Mouse (Mus musculus): Measurements from ENCODE around the gene Taar2. TPM values are rescaled to one million over a fixed set of nuclear protein-coding genes. Genes with fewer than 3 reads are reported as not detected.

Taar2 gene
- total RNA-seq (2021), result not detected

GRCm38 (mm10) chr10:23938312-23938711 lies at the start of gene Taar2:
Gene Taar2, plus strand, starts transcription at chr10:23938572.
- DNase-seq, result no peak
- intact Hi-C loops (cut with DNase I), result no loop called here

GRCm38 (mm10) chr10:23892987-23893386 lies 45.4 kb upstream of the Taar2 start:
- intact Hi-C loops (cut with DNase I), result no loop called here
- DNase-seq, result no peak

DNA sequence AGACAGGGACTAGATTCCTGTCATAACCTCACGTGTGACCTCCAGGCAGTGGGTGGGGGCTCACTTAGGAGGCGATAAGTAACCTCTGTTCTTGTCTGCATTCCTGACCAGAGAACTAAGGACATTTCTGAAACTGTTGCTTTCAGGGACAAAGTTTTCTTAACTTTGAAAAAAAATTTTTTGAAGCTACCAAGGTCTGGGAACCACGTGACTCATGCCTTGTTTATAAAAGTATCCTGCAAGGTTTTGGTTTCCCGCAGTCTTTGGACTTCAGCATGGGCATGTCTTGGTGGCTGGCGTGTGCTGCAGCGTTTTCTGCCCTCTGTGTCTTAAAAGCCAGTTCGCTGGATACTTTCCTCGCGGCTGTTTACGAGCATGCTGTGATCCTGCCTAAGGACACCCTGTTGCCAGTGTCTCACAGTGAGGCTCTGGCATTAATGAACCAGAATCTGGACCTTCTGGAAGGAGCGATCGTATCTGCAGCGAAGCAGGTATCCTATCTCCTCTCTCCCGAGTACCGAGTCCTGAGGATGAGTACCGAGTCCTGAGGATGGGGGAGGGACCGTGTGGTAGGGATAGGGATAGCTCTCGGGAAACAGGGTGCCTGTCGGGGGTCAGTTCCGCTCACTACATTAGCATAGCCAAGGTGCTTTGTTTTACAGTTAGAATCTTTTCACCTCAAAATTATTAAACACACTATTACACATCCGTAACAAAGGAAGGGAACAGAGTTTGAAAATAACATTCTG lies 43.6 kb upstream of the Taar2 start, which contains the start of gene Vnn1:
TSS of gene Vnn1 (plus strand) at position 88 of the 749 bp plus-strand sequence.
- intact Hi-C loops (cut with DNase I), result no loop called here
- DNase-seq, result peak in 1 of 2 experiments; percentile 3

DNA sequence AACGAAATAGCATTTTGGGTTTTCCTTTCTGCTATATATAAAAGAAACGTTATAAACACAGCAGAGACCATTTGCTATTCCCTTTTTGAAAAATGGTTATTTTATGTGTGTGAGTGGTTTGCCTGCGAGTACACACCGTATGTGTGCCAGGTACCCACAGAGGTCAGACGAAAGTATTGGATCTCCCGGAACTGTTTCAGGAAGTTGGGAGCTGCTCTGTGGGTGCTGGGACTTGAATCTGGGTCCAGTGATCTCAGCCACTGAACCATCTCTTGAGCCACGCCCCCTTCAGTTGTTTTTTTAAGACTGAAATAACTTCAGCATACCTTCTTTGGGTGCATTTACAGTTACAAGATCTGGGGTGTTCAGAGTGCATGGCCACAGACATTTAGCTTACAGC lies 43.0 kb upstream of the Taar2 start:
- DNase-seq, result no peak
- intact Hi-C loops (cut with DNase I), result no loop called here

- DNase-seq, result no peak
- intact Hi-C loops (cut with DNase I), result no loop called here
Observed at GRCm38 (mm10) chr10:23901119-23901518, 37.3 kb upstream of the Taar2 start.

DNA sequence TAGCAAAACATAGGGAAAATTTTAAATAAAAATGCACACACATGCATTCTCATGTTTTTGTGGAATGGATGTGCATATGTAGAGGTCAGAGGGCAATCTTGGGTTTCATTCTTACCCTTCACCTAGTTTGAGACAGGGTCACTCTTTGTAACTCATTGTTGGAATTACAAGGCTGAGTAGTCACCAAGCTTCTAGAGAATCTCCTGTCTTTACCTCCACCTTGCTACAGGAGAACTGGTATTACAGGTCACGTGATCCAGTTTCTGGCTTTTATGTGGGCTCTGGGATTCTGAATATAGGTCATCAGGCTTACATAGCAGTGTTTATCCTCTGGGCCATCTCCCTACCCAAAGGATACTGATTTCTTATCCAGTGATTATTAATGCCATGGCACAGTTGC lies 32.7 kb upstream of the Taar2 start:
- intact Hi-C loops (cut with DNase I), result no loop called here

GRCm38 (mm10) chr10:23920056-23920455 lies 18.3 kb upstream of the Taar2 start, which contains the start of gene Taar1:
Gene Taar1, plus strand, starts transcription at chr10:23920356.
- no peak for DNase-seq
- intact Hi-C loops (cut with DNase I), result no loop called here

More for the DNA sequence above, 32.7 kb upstream of the Taar2 start:
- DNase-seq, result no peak

- intact Hi-C loops (cut with DNase I), result no loop called here
- DNase-seq, result no peak
Observed at GRCm38 (mm10) chr10:23922468-23922867, 15.9 kb upstream of the Taar2 start.

GRCm38 (mm10) chr10:23923941-23924340 lies 14.4 kb upstream of the Taar2 start:
- DNase-seq, result no peak
- intact Hi-C loops (cut with DNase I), result no loop called here

- DNase-seq, result no peak
- intact Hi-C loops (cut with DNase I), result no loop called here
Observed at GRCm38 (mm10) chr10:23937613-23938012, 759 bp upstream of the Taar2 start.

- DNase-seq, result no peak
- intact Hi-C loops (cut with DNase I), result no loop called here
Observed at GRCm38 (mm10) chr10:23942465-23942864, 4.1 kb downstream of the Taar2 start.

DNA sequence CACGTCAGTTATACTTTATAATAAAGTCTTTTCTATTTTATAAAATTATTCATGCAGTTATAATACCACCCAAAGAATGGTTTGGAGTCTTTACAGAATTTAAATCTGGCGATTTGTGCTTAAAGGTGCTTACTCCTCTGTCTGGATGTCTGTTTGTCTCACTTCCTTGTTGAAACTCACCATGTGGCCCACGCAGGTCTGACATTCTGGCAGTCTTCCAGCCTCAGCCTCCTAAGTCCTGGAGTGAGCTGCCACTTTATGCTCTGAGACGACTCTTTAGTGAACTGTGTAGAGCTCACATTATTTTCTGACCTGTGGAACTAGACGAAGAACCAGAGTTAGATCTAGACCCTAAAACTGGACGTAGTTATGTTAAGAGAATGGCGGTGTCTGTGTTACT lies 9.7 kb downstream of the Taar2 start:
- intact Hi-C loops (cut with DNase I), result no loop called here

DNA sequence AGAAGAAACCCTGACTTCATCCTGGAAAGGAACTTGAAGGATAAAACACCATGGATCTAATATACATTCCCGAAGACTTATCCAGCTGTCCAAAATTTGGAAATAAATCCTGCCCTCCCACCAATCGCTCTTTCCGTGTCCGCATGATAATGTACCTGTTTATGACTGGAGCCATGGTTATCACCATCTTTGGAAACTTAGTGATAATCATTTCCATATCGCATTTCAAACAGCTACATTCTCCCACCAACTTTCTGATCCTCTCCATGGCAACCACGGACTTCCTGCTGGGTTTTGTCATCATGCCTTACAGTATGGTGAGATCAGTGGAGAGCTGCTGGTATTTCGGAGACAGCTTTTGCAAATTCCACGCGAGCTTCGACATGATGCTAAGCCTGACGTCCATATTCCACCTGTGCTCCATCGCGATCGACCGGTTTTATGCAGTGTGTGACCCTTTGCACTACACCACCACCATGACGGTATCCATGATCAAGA lies 11.2 kb downstream of the Taar2 start, which contains the start of gene Taar3:
TSS of gene Taar3 (plus strand) at position 51 of the 498 bp plus-strand sequence.
- intact Hi-C loops (cut with DNase I), result no loop called here
- no peak for DNase-seq

More for the DNA sequence above, 9.7 kb downstream of the Taar2 start:
- no peak for DNase-seq

- intact Hi-C loops (cut with DNase I), result no loop called here
Observed at GRCm38 (mm10) chr10:23951714-23952113, 13.3 kb downstream of the Taar2 start.

GRCm38 (mm10) chr10:23959071-23959470 lies 20.7 kb downstream of the Taar2 start:
- no peak for DNase-seq
- intact Hi-C loops (cut with DNase I), result no loop called here

More at GRCm38 (mm10) chr10:23951714-23952113, 13.3 kb downstream of the Taar2 start:
- no peak for DNase-seq

- intact Hi-C loops (cut with DNase I), result no loop called here
- DNase-seq, result no peak
Observed at GRCm38 (mm10) chr10:23960444-23960915, 22.1 kb downstream of the Taar2 start, which contains the start of gene Taar4. Gene Taar4, plus strand, starts transcription at chr10:23960494.

- intact Hi-C loops (cut with DNase I), result no loop called here
- DNase-seq, result no peak
Observed at GRCm38 (mm10) chr10:23963444-23963843, 25.1 kb downstream of the Taar2 start.

- intact Hi-C loops (cut with DNase I), result no loop called here
- no peak for DNase-seq
Observed at GRCm38 (mm10) chr10:23964921-23965610, 26.7 kb downstream of the Taar2 start.

GRCm38 (mm10) chr10:23970656-23971165 lies 32.3 kb downstream of the Taar2 start, which contains the start of gene Taar5:
Gene Taar5, plus strand, starts transcription at chr10:23970706.
- DNase-seq, result no peak
- intact Hi-C loops (cut with DNase I), result no loop called here

- intact Hi-C loops (cut with DNase I), result no loop called here
- DNase-seq, result no peak
Observed at GRCm38 (mm10) chr10:23971256-23971655, 32.9 kb downstream of the Taar2 start.

DNA sequence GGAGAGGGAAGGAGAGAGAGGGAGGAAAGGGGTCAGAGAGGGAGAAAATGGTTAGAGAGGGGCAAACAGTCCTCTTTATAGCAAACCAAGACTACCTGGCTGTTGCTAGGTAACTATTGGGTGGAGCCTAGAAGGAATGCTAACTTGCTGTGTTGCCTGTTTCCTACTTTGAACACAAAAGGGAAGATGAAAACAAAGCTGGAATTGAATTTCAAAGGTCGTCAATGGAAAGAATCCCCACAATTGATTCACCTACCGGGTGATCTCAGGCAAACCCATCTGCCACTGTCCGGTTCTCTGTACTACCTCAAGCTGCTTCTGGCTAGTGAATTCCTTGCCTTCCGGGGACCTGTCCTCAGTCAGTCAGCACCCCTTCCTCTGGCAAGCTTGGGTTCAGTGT lies 39.6 kb downstream of the Taar2 start:
- DNase-seq, result no peak
- intact Hi-C loops (cut with DNase I), result loop anchor here (5.0 kb wide), 1 partner anchor 324 kb away; no protein-coding TSS in a partner anchor
